In the genomic region with DNA sequence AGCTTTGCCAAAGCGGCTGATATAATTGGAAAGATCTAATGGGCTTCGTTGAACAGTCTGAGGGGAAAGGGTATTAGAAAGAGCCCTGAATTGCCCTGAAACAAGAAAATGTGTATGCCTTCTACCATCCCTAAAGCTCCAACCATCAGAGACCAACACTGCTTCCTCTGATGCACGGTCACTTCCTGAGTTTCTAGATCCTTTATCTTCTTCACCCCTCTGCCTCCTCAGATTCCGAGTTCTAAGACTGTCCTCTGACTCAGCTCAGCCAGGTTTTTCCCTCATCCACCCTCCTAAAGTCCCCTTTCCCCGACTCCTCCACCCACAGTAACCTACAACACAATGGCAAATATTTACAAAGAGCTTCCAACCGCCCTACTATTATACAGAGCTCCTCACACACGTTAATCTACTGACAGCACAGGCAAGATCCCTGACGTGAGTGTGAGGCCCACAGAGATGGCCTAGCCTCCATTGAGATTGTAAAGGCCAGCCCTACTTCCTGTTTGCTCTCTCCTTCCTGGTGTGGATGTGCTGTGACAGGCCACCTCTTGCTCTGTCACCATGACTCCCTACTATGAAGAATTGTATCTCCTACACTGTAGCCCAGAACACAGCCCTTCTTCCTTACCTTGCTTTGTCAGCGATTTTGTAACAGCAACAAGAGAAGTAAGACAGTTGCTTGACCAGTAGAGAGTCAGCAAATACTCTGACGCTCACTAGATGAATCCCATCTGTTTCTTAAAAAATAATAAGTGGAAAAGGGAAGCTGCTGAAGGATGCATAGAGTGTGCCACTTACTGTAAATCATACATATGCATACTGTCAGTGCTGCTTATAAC, we compare ENCODE assay signal across 17 mouse cellular contexts. TPM values are rescaled to one million over a fixed set of nuclear protein-coding genes. Genes with fewer than 3 reads are reported as not detected.
DNase-seq lines count a peak whose midpoint lies in the region; ATAC-seq lines count a peak whose summit lies in the region.
"Had no signal": no experiment of that assay in that cellular context is flagged by ENCODE, and none has a peak within 500 bp of the region (broad histone marks: within the 10 kb centered on the region; RNA-seq: fewer than 3 reads in every experiment).

No protein-coding gene starts in this region.

- 27% methylated on average over 10 of the region's 10 CpGs for WGBS in liver, embryonic 16.5 days (ENCODE audit: insufficient replicate concordance)

- H3K9ac ChIP-seq in liver, embryonic 16.5 days (ENCODE audit: low read depth, low read length): no peak overlapping the region

- no peaks in the 10 kb centered on the region for H3K27me3 ChIP-seq in liver, embryonic 16.5 days (ENCODE audit: control insufficient read depth, insufficient read depth, low read depth, low read length)

- intact Hi-C loops in left cerebral cortex, postnatal 14 days (cut with DNase I): no loop called here

- peak; percentile 25 for DNase-seq in urinary bladder, postnatal 14 days (ENCODE audit: low spot score)
- no peak for DNase-seq in urinary bladder, postnatal 25 days (ENCODE audit: low spot score)
- DNase-seq in yolk sac, embryonic 10.5 days (ENCODE audit: low spot score): peak; percentile 33
- no peak for DNase-seq in left cerebral cortex, postnatal 14 days (ENCODE audit: low spot score in 2 of 2)
- no peak for DNase-seq in testis, postnatal 14 days (ENCODE audit: low spot score)
- no peak for DNase-seq in gastrocnemius, adult 18-20 months (ENCODE audit: low spot score)
- DNase-seq: cerebellum, adult 2 months; heart, postnatal 4 days; kidney, postnatal 14 days; lung, adult 18-20 months; right cerebral cortex, postnatal 25 days; thymus, postnatal 25 days had no signal

- no peaks in the 10 kb centered on the region for H3K9me3 ChIP-seq in liver, embryonic 16.5 days (replicated peaks; ENCODE audit: control insufficient read depth, low read length)

- peak; percentile 34 to 44; a peak in 3 of 4 replicates for ATAC-seq in hematopoietic stem cell, adult 5-6 weeks (replicated peaks in 1 of 2; ENCODE audit: insufficient read depth in 1 of 2, low FRiP score in 2 of 2, low TSS enrichment in 1 of 2, low read depth in 1 of 2, poor library complexity in 2 of 2, severe bottlenecking in 2 of 2)
- ATAC-seq in liver, embryonic 16.5 days (ENCODE audit: low read depth): peak; percentile 74
- ATAC-seq: forebrain, embryonic 14.5 days had no signal

- H3K4me2 ChIP-seq in liver, embryonic 16.5 days (ENCODE audit: low read depth, low read length): no peak overlapping the region

- H3K27ac ChIP-seq in liver, embryonic 16.5 days (ENCODE audit: low read length): no peak overlapping the region
- H3K27ac ChIP-seq: macrophage had no signal

- no peak overlapping the region for H3K4me3 ChIP-seq in liver, embryonic 16.5 days (ENCODE audit: low read depth, low read length)

- no peaks in the 10 kb centered on the region; the same call in 1 of the 2 replicates for H3K4me1 ChIP-seq in liver, embryonic 16.5 days (ENCODE audit: control insufficient read depth, low read depth, low read length)

- H3K36me3 ChIP-seq in liver, embryonic 16.5 days (ENCODE audit: control insufficient read depth, insufficient read depth): no peaks in the 10 kb centered on the region

RNA-seq across cellular contexts. Expression of a gene that starts 43.3 kb away (rescaled TPM):
- total RNA-seq in hematopoietic stem cell, adult 5-6 weeks (2017): 0.56 TPM in 1 of 2 replicates, not detected in the other
- polyA plus RNA-seq in liver, embryonic 16.5 days (2015; fragmentation: Nextera tagmentation; extraction: Ambion mirVana): 16.2 and 19.2 TPM in 2 replicates
- total RNA-seq in left cerebral cortex, postnatal 14 days (2021): 1 to 10 TPM; 4.3 to 4.6 TPM
- under 1 TPM in 1 of 2 experiments, not detected in 1; 0.16 TPM for total RNA-seq in gastrocnemius, adult 18-20 months (2021)
- total RNA-seq: gastrocnemius, adult 8-10 months had no signal

RNA-seq across cellular contexts. Expression of a gene that starts 51.7 kb away (rescaled TPM):
- total RNA-seq in hematopoietic stem cell, adult 5-6 weeks (2017): 0.56 and 3.2 TPM in 2 replicates
- polyA plus RNA-seq in liver, embryonic 16.5 days (2015; fragmentation: Nextera tagmentation; extraction: Ambion mirVana): 0.56 and 0.64 TPM in 2 replicates
- total RNA-seq in left cerebral cortex, postnatal 14 days (2021): 10 to 100 TPM; 48.2 to 48.3 TPM
- 1 to 10 TPM in 1 of 2 experiments, under 1 TPM in 1; 0.84 to 1.8 TPM for total RNA-seq in gastrocnemius, adult 18-20 months (2021)
- polyA plus RNA-seq: macrophage had no signal

RNA-seq across cellular contexts. Expression of a gene that starts 55.6 kb away (rescaled TPM):
- 53.9 and 74.9 TPM in 2 replicates for total RNA-seq in hematopoietic stem cell, adult 5-6 weeks (2017)
- 3.3 and 3.9 TPM in 2 replicates for polyA plus RNA-seq in liver, embryonic 16.5 days (2015; fragmentation: Nextera tagmentation; extraction: Ambion mirVana)
- total RNA-seq in left cerebral cortex, postnatal 14 days (2021): 10 to 100 TPM; 11.0 to 11.5 TPM
- total RNA-seq in gastrocnemius, adult 18-20 months (2021): 1 to 10 TPM; 3.5 to 3.8 TPM

Comparison
In these comparisons a context has a peak if more than half of its experiments do, and no peak if none do; other contexts are left out.
1. DNase-seq: peak in urinary bladder, postnatal 14 days (single experiment) and yolk sac, embryonic 10.5 days (single experiment); none in urinary bladder, postnatal 25 days (single experiment), left cerebral cortex, postnatal 14 days (0 of 2), testis, postnatal 14 days (single experiment) and gastrocnemius, adult 18-20 months (single experiment).
2. RNA of a gene that starts 51.7 kb away (total RNA-seq): 48.2 to 48.3 TPM in left cerebral cortex, postnatal 14 days; 0.56 to 3.2 TPM in hematopoietic stem cell, adult 5-6 weeks and 0.84 to 1.8 TPM in gastrocnemius, adult 18-20 months; every median in the first group is over 10 times any median in the second.